Mouse (Mus musculus) spleen, adult 2 months (tissue): ENCODE measurements at regions not wholly inside any gene's neighbourhood (a gene's known extent, or its start where the extent isn't known, plus 50 kb on each side); places are given as distances from the start of the nearest gene placed in this dataset.

Experiments
- CTCF ChIP-seq: fragments of 200-500 bp; IDR thresholded peaks from 2 replicates; pipeline ENCODE4 v1.5.1; 2011; ENCODE audit warnings: mild to moderate bottlenecking, inconsistent platforms; ENCODE audit not compliant: insufficient read depth, insufficient read length, insufficient replicate concordance; ENCODE audit errors: extremely low read depth
- POLR2A ChIP-seq: fragments of 200-500 bp; IDR thresholded peaks from 2 replicates; pipeline ENCODE4 v1.6.1; 2011; ENCODE audit warnings: low read depth, low read length, inconsistent platforms

- no peak for TF ChIP-seq CTCF
- TF ChIP-seq POLR2A, result no peak
These were observed 51.2 kb upstream of the Smndc1 start for GRCm38 (mm10) chr19:53441449-53442131.
